Mouse (Mus musculus): ENCODE data around the gene Lhfpl1. TPM values are rescaled to one million over a fixed set of nuclear protein-coding genes. Genes with fewer than 3 reads are reported as not detected.

Gene Lhfpl1
- polyA plus RNA-seq (2014; fragmentation: Illumina TruSeq; extraction: RNeasy Lipid Tissue Mini Kit (QIAGEN cat#74804); ENCODE audit: low read depth, low replicate concordance): 0.79 TPM

DNA sequence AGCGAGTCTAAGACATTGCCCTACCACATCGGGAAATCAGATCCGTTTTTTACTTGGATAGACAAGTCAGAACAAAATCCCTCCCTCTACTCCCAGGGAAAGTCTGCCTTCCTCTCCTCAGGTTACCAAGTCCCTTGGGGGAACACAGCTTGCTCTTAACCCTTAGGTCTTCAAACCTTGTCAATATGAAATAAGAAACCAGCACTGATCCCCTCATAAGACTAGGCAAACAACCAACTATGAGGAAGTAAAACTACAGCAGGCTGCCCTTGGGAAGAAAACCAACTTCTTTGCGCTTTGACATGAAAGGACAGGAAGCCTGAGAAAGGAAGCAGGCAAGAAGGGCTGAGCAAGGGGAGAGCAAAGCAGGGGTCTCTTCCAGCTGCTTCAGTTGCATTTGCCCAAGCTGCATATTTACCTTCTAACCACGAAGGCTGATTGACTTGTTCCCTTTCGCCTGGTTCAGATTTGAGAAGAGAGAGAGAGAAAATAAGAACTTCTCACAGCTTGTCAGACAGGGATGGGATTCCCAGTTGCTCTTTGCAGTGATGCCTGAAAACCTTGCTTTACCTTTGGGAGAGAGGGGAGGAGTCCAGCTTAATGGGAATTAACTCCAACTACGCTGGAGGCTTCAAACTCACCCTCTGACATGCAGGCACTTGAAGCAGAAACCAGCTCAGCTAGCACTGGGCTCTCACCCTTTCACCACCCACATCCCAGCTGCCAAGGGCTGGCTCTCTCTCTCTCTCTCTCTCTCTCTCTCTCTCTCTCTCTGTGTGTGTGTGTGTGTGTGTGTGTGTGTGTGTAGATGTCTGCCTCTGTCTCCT is at the start of gene Lhfpl1:
TSS of gene Lhfpl1 (minus strand) at position 713 of the 827 bp plus-strand sequence.

Other genes starting within 250 kb of the Lhfpl1 start
- gene Amot, start 156.1 kb upstream of the Lhfpl1 start, polyA plus RNA-seq (2014; fragmentation: Illumina TruSeq; extraction: RNeasy Lipid Tissue Mini Kit (QIAGEN cat#74804); ENCODE audit: low read depth, low replicate concordance): 32.6 TPM

Measured in sigmoid colon, adult 10 weeks (tissue).